Mouse (Mus musculus): ENCODE data around the gene Lhx8.

Gene Lhx8

DNA sequence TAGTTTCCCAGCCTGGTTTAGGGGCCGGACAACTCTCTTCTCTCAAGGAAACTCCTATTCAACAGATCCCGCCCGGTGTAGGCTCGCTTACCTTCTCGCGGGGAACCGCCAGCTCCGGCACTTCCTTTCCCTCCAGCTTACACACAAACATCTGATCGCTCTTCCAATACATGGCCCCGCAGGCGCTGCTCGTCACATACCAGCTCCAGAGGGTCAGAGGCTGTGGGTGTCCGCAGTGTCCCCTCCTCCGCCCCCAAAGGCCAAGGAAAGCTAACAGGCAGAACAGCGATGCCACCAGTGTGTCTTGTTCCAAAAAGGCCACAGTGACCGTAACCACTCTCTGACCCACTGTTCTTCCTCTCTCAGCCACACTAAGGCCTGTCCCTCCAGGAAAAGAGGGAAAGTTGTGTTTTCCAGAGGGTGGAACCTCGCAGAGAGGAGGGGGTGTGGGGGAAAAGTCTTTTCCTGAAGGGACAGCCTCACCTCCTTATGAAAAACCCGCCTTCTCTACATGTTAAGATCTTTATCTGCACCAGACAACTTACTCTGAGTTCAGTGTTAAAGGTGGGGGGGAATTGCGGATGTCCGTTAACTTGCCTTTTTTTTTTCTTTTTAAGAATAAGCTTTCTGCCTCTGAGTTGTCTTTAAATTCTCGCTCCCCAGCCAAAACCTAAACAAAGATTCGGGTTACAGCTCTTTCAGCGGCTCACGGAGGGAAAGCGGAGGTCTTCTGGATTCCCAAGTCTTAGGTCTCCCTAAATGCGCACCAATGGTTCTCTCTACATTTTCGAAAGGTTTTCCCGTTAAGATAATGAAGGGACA lies at the start of gene Lhx8:
Lhx8 (minus strand) TSS at position 479 of the 822 bp plus-strand sequence.
- DNase-seq (ENCODE audit: low spot score): no peak

DNA sequence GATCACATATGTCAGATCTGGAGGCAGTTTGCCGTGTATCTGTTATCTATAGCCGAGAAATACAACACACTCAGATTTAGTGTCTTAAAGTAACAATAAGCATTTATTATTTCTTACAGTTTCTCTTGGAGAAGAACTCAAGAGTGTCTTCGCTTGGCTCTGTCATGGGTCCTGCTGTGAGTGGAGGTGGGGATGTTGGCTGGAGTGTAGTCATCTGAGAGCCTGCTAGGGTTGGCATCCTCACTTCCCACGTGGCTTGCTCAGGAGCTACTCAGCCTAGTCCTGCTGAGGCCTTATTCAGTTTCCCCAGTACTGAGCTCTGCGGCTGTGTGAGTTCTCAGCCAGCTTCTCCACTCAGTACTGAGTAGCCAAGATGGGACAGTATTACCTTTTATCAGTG lies 43.1 kb upstream of the Lhx8 start:
- DNase-seq (ENCODE audit: low spot score): no peak

DNA sequence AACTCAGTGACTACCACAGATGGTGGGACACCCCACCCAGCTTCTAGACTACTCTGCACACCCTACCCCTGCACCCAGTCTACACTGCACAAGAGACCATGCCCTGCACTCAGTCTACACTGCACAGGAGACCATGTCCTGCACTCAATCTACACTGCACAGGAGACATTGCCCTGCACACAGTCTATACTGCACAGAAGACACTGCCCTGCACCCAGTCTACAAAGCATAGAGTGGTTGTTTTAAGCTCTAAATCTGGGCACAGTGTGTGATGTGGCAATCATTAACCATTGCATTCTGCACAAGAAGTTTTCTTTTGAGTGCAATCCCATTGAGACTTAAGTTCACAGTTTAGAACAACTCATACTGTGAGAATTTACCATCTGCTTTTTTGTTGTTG lies 42.2 kb upstream of the Lhx8 start:
- DNase-seq (ENCODE audit: low spot score): no peak

DNA sequence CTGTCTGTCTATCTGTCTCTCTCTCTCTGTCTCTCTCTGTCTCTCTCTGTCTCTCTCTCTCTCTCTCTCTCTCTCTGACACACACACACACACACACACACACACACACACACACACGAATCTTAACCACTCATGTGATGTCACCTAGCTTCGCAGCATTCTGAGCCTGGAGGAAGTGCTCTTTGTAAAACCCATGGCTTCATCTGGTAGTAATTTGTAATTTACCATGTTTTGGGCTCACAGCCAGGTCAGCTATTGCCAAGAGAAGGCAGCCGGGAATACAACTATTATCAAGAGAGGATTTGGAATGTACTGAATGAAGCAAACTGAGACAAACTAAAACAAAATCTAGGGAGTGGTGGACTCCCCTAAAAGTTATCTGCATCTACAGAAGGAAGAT lies 36.9 kb upstream of the Lhx8 start:
- no peak for DNase-seq (ENCODE audit: low spot score)

DNA sequence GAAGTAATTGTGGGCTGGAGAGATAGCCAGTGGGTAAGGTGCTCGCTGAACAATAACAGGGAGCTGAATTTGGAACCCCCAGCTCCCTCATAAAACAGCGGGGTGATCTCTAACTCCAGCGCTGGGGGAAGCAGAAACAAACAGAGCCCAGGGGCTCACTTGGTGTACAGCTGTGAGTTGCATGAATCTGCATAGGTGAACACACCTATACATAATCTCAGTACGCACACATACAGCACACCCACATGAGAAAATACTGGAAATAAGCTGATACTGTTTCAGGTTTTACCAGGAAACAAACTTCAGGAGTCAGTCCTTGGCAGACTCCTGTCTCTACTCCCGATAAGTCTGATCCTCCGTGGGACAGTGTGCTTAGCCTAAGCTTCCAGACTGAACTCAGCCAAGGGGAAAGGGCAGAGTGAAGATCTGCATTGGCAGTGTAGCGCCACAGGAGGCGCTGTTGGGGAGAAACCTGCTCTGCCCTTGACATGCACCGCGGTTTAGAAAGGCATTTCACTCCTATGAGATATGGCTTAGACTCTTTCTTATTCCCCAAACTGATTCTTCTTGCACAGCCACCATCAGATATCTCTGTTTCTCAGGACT lies 34.2 kb upstream of the Lhx8 start:
- no peak for DNase-seq (ENCODE audit: low spot score)

DNA sequence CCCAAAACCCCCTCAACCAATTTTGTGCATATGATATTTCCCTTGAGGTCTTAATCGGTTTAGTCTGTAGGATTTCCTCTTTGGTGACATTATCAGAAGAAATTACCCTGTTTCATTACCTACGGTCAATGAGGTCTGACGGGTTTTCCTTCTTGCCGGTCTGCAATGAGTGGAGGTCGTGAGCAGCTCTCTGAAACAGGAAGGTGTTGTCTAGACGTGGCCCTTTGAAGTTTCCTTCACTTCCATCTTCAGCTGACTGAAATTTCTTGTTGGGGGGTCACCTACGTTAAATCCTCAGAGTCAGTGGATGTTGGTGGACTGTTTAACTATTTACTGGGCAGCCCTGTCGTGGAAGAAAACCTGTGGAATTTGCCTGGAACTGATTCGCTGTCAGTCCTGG lies 33.0 kb upstream of the Lhx8 start:
- no peak for DNase-seq (ENCODE audit: low spot score)

DNA sequence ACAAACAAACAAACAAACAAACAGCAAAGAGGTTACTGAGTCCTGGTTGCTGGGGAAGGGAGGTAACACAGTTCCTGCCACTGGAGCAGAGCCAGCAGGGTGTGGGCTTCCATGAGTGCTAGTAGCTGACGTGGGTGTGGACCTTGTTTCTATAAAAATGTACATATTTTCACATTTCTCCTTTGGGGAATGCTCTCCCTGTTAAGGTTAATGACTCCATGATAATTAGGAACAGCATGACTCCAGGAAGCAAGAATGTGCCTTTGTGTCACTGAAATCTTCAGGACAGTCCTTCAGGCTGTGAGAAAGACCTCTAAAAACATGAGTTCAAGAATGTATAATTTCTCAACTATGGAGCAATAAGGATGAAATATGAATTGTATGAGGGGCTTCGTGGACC lies 28.8 kb upstream of the Lhx8 start:
- no peak for DNase-seq (ENCODE audit: low spot score)

DNA sequence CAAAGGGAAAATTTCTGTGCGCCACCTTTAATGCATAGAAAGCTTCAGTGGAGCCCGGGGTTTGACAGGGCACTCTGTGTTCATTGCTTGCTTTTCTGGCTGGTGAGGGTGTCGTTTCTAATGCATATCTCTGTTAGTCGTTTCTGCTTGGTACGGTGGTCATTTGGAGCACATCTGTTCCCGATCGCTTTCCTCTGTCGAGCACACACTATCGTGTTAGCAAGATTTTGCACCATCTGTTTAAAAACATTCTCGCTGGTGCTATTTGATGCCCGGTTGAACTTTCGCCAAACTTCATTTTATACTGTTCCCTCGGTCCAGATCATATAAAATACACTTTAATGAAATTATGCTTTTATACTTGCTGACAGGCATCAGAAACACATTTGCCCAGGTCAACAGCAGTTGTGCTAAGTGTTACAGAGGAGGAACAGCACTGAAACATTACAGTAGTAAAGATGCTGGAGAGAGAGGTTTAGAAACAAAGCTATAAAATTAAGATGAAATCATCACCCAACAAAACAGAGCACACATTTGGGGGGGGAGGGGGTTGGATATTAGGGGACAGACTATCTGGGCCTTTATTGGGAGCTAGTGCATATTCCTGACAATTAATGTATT lies 9.9 kb upstream of the Lhx8 start:
- no peak for DNase-seq (ENCODE audit: low spot score)

DNA sequence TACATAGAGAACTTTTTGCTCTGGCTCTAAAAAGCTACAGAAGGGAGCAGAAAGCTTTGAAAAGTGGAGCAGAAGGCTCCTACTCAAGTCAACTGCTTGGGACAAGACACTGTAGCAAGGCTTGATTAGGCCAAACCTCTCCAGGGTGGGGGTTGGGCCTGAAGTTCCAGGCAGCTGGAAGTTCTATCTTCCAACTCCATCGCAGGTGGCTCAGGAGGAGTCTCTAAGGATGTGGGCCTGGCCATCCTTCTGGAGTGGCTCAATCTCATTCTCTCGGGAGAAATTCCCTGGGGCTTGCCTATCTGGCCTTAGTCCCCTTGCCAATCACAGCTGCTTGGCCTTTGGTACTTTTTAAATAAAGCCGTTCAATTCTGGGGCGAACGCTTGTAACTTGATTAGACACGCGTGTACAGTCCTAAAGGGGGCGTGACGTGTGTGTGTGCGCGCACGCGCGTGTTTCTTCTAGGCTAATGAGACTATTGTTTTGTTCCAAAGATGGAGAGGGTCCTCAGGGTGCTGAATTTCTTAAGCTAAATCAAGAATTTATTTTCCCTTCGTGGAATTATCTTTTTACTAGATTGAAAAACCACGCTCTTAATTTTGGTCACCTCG lies 9.3 kb upstream of the Lhx8 start:
- no peak for DNase-seq (ENCODE audit: low spot score)

DNA sequence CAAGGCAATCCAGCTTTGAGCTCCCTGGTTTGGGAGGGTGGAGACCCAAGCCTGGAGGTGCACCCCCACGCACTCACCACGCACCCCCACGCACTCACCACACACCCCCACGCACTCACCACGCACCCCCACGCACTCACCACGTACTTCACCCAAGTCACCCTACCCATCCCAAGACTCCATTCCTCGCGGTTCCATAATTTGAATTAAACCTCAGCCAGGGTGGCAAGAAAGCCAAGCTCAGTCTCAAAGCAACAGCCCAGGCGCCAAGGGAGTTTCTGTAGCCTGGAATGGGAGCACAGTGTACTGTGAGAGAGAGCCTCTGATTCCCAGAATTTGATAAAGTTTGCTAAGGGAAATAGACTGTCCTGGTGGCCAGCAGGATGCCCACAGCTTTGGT lies 4.3 kb upstream of the Lhx8 start:
- no peak for DNase-seq (ENCODE audit: low spot score)

DNA sequence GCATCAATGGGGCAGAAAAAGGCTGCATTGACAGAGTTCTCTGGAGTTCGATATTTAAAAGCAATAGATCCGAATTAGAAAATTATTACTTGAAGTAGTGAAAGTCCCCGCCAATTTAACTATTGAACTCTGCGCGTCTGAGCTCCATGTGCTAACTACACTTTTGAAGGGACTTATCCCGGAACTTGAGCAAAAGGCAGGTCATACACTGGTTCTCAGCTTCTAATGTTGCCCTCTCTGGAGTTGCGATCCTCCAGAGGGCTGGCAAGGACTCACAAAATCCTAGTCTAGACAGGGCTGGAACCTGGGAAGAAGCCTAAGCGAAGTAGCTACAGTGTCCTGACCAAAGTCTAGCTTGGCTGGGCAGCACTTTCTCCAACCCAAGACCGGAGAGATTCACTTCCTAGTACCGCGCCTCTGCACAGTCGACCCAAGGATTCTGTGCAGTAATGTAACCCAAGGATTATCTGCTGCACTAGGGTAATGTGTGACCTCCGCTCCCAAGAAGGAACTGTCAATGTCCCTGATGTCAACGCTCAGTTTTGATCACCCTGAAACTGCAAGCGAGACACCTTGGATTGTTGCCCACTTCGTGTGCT lies 3.0 kb upstream of the Lhx8 start:
- no peak for DNase-seq (ENCODE audit: low spot score)

DNA sequence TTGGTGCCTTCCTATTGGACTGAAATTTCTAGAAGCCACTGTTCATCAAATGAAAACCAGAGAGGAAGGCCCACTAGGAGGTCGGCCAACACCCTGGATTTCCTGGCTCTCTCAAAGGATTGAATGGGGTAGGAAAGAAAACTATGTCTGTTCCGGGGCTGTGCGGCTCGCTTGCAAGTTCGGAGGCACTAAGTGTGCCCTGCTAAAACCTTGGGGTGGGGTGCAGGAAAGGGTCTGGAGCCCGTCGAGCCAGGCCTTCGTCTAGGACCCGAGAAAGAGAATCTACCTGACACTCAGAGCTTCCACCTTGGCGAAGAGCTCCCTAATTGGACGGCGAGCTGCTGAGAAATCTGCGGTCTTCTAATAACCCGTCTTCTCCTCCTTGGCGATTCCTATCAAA lies 2.5 kb upstream of the Lhx8 start:
- no peak for DNase-seq (ENCODE audit: low spot score)

DNA sequence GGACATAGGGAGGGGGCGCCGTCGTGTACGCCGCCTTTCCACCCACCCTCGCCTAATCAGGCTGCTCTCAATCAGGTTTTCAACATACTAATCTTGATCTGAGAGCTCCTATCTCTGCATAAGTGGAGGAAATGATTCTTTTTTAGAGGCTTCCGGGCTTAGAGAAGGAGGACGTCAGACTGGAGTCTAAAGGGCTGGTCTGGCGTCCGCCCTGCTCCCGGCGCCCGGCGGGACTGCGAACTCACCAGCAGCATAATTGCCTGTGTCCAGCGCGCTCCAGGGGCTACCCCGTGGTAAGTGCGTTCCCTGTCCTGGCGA lies 1.7 kb upstream of the Lhx8 start:
- no peak for DNase-seq (ENCODE audit: low spot score)

DNA sequence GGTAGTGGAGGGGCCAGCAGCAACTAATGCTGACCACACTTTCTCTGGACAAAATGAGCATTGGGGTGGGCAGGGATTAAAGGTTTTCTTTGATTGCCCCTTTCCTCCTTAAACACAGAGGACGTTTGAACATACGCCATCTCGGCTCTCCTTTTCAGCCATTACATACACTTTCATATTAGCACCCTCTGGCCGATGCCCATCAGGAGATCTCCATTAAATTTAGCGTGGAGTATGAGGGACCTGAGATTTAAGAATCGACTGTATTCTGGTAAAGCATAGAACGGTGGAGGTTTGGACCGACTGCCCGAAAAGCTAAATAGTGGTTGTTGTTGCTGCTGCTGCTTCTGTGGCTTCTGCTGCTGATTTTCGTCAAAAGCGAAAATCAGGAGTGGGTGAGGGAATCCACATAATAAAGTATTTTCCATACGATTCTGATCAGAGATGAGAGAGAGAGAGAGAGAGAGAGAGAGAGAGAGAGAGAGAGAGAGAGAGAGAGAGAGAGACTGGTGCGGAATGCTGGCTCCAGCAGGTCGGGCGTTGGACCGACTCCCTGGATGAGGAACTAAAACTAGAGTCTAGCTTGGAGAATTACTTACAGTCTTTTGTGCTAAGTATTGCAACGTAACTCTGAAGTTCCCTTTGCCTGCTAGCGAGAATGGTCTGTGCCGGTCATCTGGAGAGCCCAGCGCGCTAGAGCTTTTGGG lies 1.2 kb upstream of the Lhx8 start:
- DNase-seq (ENCODE audit: low spot score): no peak

DNA sequence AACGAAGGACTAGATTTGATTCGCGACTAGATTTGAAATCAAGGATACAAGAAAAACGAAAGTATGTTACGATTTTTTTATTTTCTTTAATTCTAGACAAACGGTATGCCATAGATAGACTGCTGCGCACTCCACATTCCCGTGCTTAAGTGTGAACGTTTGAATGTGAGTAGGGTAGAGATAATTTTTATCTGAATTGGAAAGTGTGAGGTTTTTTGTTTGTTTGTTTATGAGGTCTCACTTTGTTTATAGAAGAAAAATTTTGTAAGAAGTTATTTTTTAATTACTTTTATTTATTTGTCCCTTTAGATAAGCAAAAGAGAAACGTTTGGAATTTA lies 513 bp upstream of the Lhx8 start:
- DNase-seq (ENCODE audit: low spot score): no peak

DNA sequence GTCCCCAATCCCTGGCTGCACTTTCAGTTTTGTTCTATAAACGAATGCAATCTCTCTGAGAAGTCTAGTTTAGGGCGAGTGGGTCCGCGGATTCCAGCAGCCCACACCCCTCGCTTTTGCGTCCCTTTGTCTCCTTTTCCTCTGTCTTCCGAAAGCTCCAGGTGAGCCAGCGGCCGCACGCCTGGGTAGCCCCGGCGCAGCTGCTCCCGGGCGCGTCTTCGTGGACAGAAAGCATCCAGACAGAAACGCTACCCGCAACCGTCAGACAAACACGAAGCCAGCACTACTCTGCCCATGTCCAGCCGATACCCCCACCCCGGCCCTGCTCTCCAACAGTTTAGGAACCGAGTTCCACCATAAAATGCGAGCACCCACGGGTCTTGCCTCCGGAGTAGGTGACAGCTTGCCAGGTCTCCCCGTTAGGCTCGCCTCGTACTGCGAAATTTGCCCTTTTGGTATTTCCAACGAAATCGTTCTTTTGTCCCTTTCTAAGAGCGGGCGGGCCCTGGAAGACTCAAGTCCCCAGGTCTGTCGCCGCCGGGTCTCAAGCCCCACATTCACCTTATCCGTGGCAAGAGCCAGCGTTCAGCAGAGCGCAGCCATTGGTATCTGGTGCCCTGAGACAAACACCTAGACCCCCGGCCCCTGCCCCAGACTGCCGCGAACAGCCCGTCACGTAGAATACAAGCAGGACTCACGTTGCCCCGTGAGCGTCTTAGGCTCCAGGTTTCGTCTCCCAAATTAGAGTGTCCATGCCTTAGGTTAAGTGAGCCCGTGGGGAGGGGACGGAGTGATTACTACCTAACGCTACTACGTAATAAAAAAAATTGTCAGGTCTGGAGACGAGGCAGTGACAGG lies 907 bp downstream of the Lhx8 start:
- DNase-seq (ENCODE audit: low spot score): no peak

DNA sequence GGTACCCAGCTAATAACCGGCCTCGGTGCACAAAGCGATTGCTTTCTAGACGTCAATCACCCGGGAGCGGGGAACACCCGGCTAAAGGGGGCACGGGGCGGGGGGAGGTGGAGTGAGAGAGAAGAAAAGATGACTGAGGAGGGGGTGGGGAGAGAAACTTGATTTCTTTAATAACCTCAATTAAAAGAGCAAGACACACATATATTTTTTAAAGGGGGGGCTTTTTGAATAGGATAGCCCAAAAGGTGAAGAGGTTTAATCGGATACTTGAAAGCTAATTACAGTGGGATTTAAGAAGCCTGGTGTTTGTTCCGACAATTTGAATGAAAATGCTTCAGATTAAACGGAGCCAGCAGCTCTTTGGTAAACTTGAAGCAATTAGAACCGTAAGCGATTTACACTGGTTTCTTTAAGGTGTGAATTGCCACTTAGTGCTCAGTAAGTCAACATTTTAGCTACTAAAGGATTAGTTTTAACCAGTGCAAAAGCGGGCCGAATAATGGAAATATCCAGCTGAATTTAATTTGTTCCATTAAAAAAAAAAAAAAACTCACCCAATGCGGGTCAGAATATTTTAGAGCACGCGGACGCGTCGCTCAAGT lies 1.6 kb downstream of the Lhx8 start:
- no peak for DNase-seq (ENCODE audit: low spot score)

DNA sequence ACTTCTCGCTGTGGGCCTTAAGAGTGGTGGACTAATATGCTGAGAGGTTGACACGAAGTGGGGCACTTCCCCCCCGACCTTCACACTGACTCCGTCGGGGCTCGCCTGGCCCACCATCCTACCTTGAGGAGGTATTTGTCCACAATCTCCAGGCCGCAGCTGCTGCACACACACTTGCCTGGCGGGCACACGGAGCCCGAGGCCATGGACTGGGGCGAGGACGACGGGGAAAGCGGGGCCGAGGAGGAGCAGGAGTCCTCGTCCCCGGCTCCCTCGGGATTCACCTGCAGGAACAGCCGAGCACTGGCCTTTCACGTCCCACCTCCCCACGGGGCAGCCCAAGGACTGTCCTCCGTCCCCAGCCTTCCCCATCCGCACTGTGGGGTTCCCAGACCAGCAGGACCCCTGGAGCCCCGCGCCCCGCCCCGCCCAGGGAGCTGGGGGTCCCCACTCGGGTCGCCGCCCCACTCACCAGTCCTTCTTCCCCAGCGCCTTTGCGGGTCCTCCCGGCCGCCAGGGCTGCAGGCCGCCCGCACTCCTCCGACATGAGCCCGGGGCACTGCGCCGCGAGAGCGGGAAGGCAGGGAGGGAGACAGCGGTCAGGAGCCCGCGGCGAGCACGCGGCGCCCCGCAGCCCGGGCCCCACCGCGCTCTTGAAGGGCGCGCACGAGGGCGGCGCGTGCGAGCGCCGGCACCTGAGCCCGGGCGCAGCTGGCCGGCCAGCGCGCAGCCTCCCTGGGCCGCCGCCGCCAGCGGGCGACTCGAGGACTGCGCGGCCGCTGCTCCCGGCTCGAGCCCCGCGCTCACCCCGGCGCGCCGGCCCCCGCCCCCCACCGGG lies 2.4 kb downstream of the Lhx8 start:
- no peak for DNase-seq (ENCODE audit: low spot score)

DNA sequence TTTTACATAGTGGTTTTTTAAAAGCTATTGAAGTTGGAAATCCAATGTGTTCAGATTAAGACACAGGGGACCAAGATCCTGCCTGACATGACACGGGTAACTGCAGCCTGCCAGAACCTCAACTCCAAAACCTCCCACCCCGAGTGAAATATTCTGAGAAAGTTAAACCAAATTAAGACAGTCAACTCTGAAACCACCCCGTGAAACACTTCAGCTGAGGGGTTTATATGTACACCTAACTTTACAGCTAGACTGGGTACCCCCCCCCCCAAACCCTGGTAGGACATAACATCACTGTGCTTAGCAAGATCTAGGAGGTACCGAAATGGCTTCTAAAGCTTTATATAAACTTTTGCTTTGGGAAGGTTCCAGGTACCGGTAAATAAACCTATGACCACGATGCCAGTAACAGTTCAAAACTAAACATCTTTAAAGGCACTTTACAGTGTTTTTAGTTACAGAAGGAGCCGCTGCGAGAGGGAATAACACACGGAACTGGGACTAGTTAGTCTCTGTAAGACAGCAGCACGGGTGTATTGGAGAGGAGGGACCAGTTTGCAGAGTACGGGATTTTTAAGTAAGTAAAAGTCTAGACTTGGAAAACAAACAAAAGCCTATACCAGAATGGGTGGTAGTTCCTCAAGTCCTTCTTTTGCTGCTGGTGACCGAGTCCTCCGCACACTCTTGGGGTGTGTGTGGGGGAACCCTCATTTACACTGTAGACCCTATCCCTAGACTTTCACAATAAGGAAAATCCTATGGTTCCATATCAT lies 3.2 kb downstream of the Lhx8 start:
- DNase-seq (ENCODE audit: low spot score): no peak
